Mouse (Mus musculus): ENCODE data around the gene Gdf7. TPM values are rescaled to one million over a fixed set of nuclear protein-coding genes. Genes with fewer than 3 reads are reported as not detected.

Gene Gdf7
- polyA plus RNA-seq, 1 experiment from 2014 or later: not detected

GRCm38 (mm10) chr12:8295307-8295913, 6.3 kb downstream of the Gdf7 start:
- H3K36me3 ChIP-seq (ENCODE audit: control insufficient read depth, insufficient read depth, low read length): no peaks in the 10 kb centered on the region
- H3K9ac ChIP-seq (ENCODE audit: low read length): no peak overlapping the region
- 47% methylated on average over 6 of the region's 6 CpGs for whole genome bisulfite sequencing
- peaks cover 63% of the 10 kb centered on the region for H3K27me3 ChIP-seq (replicated peaks; ENCODE audit: control insufficient read depth, insufficient read depth, low read length)
- ATAC-seq (replicated peaks; ENCODE audit: low FRiP score, low TSS enrichment, low read depth) (no peak), DNase-seq (ENCODE audit: low spot score) (no peak)
- no peak overlapping the region for H3K4me3 ChIP-seq (ENCODE audit: low read depth, low read length)
- H3K9me3 ChIP-seq (ENCODE audit: control insufficient read depth, low read length): no peaks in the 10 kb centered on the region
- peaks cover 2% of the 10 kb centered on the region; the same call in 1 of the 2 replicates for H3K4me1 ChIP-seq (replicated peaks; ENCODE audit: control insufficient read depth, insufficient read depth, low read length)
- H3K4me2 ChIP-seq (ENCODE audit: low read length): no peak overlapping the region
- no peak overlapping the region for H3K27ac ChIP-seq (ENCODE audit: low read depth)

GRCm38 (mm10) chr12:8291157-8291853, 10.4 kb downstream of the Gdf7 start:
- no peak overlapping the region for H3K4me2 ChIP-seq (ENCODE audit: low read length)
- H3K4me3 ChIP-seq (ENCODE audit: low read depth, low read length): no peak overlapping the region
- 71% methylated on average over 15 of the region's 15 CpGs for WGBS
- no peaks in the 10 kb centered on the region for H3K9me3 ChIP-seq (ENCODE audit: control insufficient read depth, low read length)
- DNase-seq (ENCODE audit: low spot score) (no peak), ATAC-seq (replicated peaks; ENCODE audit: low FRiP score, low TSS enrichment, low read depth) (no peak)
- H3K36me3 ChIP-seq (ENCODE audit: control insufficient read depth, insufficient read depth, low read length): no peaks in the 10 kb centered on the region
- H3K4me1 ChIP-seq (replicated peaks; ENCODE audit: control insufficient read depth, insufficient read depth, low read length): no peaks in the 10 kb centered on the region
- no peak overlapping the region for H3K9ac ChIP-seq (ENCODE audit: low read length)
- H3K27me3 ChIP-seq (replicated peaks; ENCODE audit: control insufficient read depth, insufficient read depth, low read length): peaks cover 22% of the 10 kb centered on the region
- H3K27ac ChIP-seq (ENCODE audit: low read depth): no peak overlapping the region

- no peak for ATAC-seq (replicated peaks; ENCODE audit: low FRiP score, low TSS enrichment, low read depth)
- 94% methylated on average over 8 of the region's 8 CpGs for WGBS
- H3K27me3 ChIP-seq (replicated peaks; ENCODE audit: control insufficient read depth, insufficient read depth, low read length): peaks cover 6% of the 10 kb centered on the region; the same call in 1 of the 2 replicates
Observed at GRCm38 (mm10) chr12:8289499-8289898, 12.3 kb downstream of the Gdf7 start.

GRCm38 (mm10) chr12:8289099-8289498, 12.7 kb downstream of the Gdf7 start:
- ATAC-seq (replicated peaks; ENCODE audit: low FRiP score, low TSS enrichment, low read depth) (no peak), DNase-seq (ENCODE audit: low spot score) (no peak)
- no peak overlapping the region for H3K9ac ChIP-seq (ENCODE audit: low read length)
- 0 out of 2 replicates have a peak, but pooled peaks cover 6% of the 10 kb centered on the region for H3K36me3 ChIP-seq (ENCODE audit: control insufficient read depth, insufficient read depth, low read length)
- H3K27me3 ChIP-seq (replicated peaks; ENCODE audit: control insufficient read depth, insufficient read depth, low read length): peaks cover 2% of the 10 kb centered on the region; the same call in 1 of the 2 replicates
- no peak overlapping the region for H3K4me3 ChIP-seq (ENCODE audit: low read depth, low read length)
- no peak overlapping the region for H3K4me2 ChIP-seq (ENCODE audit: low read length)
- no peaks in the 10 kb centered on the region for H3K4me1 ChIP-seq (replicated peaks; ENCODE audit: control insufficient read depth, insufficient read depth, low read length)
- 82% methylated on average over 6 of the region's 6 CpGs for WGBS
- H3K27ac ChIP-seq (ENCODE audit: low read depth): no peak overlapping the region
- H3K9me3 ChIP-seq (ENCODE audit: control insufficient read depth, low read length): no peaks in the 10 kb centered on the region

More at GRCm38 (mm10) chr12:8289499-8289898, 12.3 kb downstream of the Gdf7 start:
- no peak overlapping the region for H3K9ac ChIP-seq (ENCODE audit: low read length)
- H3K27ac ChIP-seq (ENCODE audit: low read depth): no peak overlapping the region
- no peak for DNase-seq (ENCODE audit: low spot score)
- H3K36me3 ChIP-seq (ENCODE audit: control insufficient read depth, insufficient read depth, low read length): 0 out of 2 replicates have a peak, but pooled peaks cover 2% of the 10 kb centered on the region
- no peaks in the 10 kb centered on the region for H3K9me3 ChIP-seq (ENCODE audit: control insufficient read depth, low read length)
- H3K4me1 ChIP-seq (replicated peaks; ENCODE audit: control insufficient read depth, insufficient read depth, low read length): no peaks in the 10 kb centered on the region
- no peak overlapping the region for H3K4me2 ChIP-seq (ENCODE audit: low read length)
- H3K4me3 ChIP-seq (ENCODE audit: low read depth, low read length): no peak overlapping the region

GRCm38 (mm10) chr12:8287970-8288369, 13.8 kb downstream of the Gdf7 start:
- Histone ChIP-seq H3K27ac (ENCODE audit: low read depth) (no peak overlapping the region), H3K9me3 (ENCODE audit: control insufficient read depth, low read length) (no peaks in the 10 kb centered on the region), H3K4me1 (replicated peaks; ENCODE audit: control insufficient read depth, insufficient read depth, low read length) (no peaks in the 10 kb centered on the region), H3K36me3 (ENCODE audit: control insufficient read depth, insufficient read depth, low read length) (0 out of 2 replicates have a peak, but pooled peaks cover 11% of the 10 kb centered on the region), H3K27me3 (replicated peaks; ENCODE audit: control insufficient read depth, insufficient read depth, low read length) (no peaks in the 10 kb centered on the region), H3K4me2 (ENCODE audit: low read length) (no peak overlapping the region), H3K4me3 (ENCODE audit: low read depth, low read length) (no peak overlapping the region), H3K9ac (ENCODE audit: low read length) (no peak overlapping the region)
- no peak for DNase-seq (ENCODE audit: low spot score)
- WGBS: 58% methylated on average over 3 of the region's 3 CpGs
- ATAC-seq (replicated peaks; ENCODE audit: low FRiP score, low TSS enrichment, low read depth): no peak

- DNase-seq (ENCODE audit: low spot score) (peak; percentile 44), ATAC-seq (replicated peaks; ENCODE audit: low FRiP score, low TSS enrichment, low read depth) (no peak)
- no peaks in the 10 kb centered on the region for H3K27me3 ChIP-seq (replicated peaks; ENCODE audit: control insufficient read depth, insufficient read depth, low read length)
- no peaks in the 10 kb centered on the region for H3K9me3 ChIP-seq (ENCODE audit: control insufficient read depth, low read length)
- no peak overlapping the region for H3K4me2 ChIP-seq (ENCODE audit: low read length)
- WGBS: 90% methylated on average over 15 of the region's 15 CpGs
- H3K36me3 ChIP-seq (ENCODE audit: control insufficient read depth, insufficient read depth, low read length): peaks cover 21% of the 10 kb centered on the region; the same call in 1 of the 2 replicates
- no peak overlapping the region for H3K4me3 ChIP-seq (ENCODE audit: low read depth, low read length)
- H3K27ac ChIP-seq (ENCODE audit: low read depth): no peak overlapping the region
- H3K9ac ChIP-seq (ENCODE audit: low read length): no peak overlapping the region
- H3K4me1 ChIP-seq (replicated peaks; ENCODE audit: control insufficient read depth, insufficient read depth, low read length): no peaks in the 10 kb centered on the region
Observed at GRCm38 (mm10) chr12:8281225-8282017, 20.3 kb downstream of the Gdf7 start.

- Histone ChIP-seq H3K27me3 (replicated peaks; ENCODE audit: control insufficient read depth, insufficient read depth, low read length) (no peaks in the 10 kb centered on the region), H3K9ac (ENCODE audit: low read length) (no peak overlapping the region), H3K4me3 (ENCODE audit: low read depth, low read length) (no peak overlapping the region), H3K4me2 (ENCODE audit: low read length) (no peak overlapping the region), H3K9me3 (ENCODE audit: control insufficient read depth, low read length) (no peaks in the 10 kb centered on the region), H3K4me1 (replicated peaks; ENCODE audit: control insufficient read depth, insufficient read depth, low read length) (no peaks in the 10 kb centered on the region), H3K36me3 (ENCODE audit: control insufficient read depth, insufficient read depth, low read length) (peaks cover 5% of the 10 kb centered on the region; the same call in 1 of the 2 replicates), H3K27ac (ENCODE audit: low read depth) (no peak overlapping the region)
- DNase-seq (ENCODE audit: low spot score): peak; percentile 35
- 91% methylated on average over 4 of the region's 4 CpGs for WGBS
- ATAC-seq (replicated peaks; ENCODE audit: low FRiP score, low TSS enrichment, low read depth): no peak
Observed at GRCm38 (mm10) chr12:8275424-8275823, 26.3 kb downstream of the Gdf7 start.

- H3K27ac ChIP-seq (ENCODE audit: low read depth): no peak overlapping the region
- no peak for ATAC-seq (replicated peaks; ENCODE audit: low FRiP score, low TSS enrichment, low read depth)
Observed at GRCm38 (mm10) chr12:8273471-8274171, 28.1 kb downstream of the Gdf7 start.

More at GRCm38 (mm10) chr12:8273471-8274171, 28.1 kb downstream of the Gdf7 start:
- Histone ChIP-seq H3K4me1 (replicated peaks; ENCODE audit: control insufficient read depth, insufficient read depth, low read length) (no peaks in the 10 kb centered on the region), H3K27me3 (replicated peaks; ENCODE audit: control insufficient read depth, insufficient read depth, low read length) (no peaks in the 10 kb centered on the region), H3K9me3 (ENCODE audit: control insufficient read depth, low read length) (no peaks in the 10 kb centered on the region), H3K9ac (ENCODE audit: low read length) (no peak overlapping the region), H3K36me3 (ENCODE audit: control insufficient read depth, insufficient read depth, low read length) (peaks cover 4% of the 10 kb centered on the region; the same call in 1 of the 2 replicates), H3K4me3 (ENCODE audit: low read depth, low read length) (no peak overlapping the region), H3K4me2 (ENCODE audit: low read length) (no peak overlapping the region)
- 87% methylated on average over 6 of the region's 6 CpGs for WGBS
- DNase-seq (ENCODE audit: low spot score): peak; percentile 46
